Mouse (Mus musculus): ENCODE measurements around the gene Ephb1.

DNA sequence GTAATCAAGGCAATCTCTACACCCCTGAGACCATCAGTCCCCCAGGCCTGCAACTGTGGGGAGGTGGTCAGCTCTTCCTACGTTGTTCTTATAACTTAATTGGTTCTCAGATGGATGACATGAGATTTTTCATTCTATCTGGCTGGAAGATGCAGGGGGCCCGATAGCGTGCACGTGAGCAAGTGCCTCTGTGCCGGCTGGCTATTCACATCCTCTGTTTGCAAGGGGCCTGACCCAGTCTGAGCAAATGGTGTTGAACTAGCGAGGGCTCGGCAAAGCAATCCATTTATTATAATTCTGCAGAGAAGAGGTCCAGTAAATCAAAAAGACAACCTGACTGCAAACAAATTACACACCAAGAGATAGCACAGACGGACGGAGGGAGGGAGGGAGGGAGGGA is 93.0 kb downstream of the Ephb1 start:
- TF ChIP-seq CTCF (IDR thresholded peaks at IDR 0.05; ENCODE audit: low read depth, low read length) (no peak), POLR2A (IDR thresholded peaks at IDR 0.05; ENCODE audit: extremely low read depth, insufficient read depth, low read length) (no peak)
